Mouse (Mus musculus): ENCODE results near the gene Mrnip.

DNA sequence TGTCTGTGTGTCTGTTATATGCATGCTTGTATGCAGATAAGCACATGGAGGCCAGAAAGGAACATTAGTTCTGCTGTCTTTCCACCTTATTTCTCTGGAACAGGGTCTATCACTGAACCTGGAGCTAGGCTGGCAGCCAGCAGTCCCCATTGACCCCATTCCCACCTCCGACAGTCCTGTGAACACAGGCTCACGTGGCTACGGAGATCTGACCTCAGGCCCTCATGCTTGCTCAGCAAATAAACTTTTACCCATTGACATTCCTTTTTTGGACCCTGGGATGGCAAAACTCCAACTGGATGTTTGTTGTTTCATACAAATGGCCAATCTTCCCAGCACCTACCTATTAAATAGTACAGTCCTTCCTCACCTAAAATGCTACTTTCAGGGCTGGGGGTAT is 2.1 kb downstream of the Mrnip start:
- TF ChIP-seq EP300 (IDR thresholded peaks at IDR 0.05; ENCODE audit: low read depth): no peak
- TF ChIP-seq CTCF (IDR thresholded peaks at IDR 0.05; ENCODE audit: low read depth): no peak

All from liver, embryonic 14.5 days (tissue).